Mouse (Mus musculus): ENCODE measurements at regions not wholly inside any gene's neighbourhood (a gene's known extent, or its start where the extent isn't known, plus 50 kb on each side); places are given as distances from the start of the nearest gene placed in this dataset.

DNA sequence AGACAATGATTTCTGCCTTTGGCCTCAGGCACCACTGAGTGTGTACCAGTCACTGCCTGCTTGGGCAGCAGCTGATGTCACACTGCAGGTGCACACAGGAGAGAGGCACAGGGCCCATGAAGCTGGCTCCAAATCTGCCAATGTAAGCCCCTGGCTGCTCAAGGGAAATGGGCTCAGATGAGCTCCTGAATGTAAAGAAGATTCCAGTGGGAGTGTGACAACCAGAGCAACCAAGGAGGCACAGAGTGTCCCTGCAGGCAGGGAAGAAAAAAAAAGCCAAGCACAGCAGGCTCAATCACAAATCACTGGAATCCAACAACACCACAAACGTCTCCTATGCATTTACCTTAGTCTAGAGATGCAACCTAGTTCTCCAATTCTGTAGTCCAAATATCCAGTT is 151.2 kb upstream of the Tox3 start:
- no peak for DNase-seq

DNA sequence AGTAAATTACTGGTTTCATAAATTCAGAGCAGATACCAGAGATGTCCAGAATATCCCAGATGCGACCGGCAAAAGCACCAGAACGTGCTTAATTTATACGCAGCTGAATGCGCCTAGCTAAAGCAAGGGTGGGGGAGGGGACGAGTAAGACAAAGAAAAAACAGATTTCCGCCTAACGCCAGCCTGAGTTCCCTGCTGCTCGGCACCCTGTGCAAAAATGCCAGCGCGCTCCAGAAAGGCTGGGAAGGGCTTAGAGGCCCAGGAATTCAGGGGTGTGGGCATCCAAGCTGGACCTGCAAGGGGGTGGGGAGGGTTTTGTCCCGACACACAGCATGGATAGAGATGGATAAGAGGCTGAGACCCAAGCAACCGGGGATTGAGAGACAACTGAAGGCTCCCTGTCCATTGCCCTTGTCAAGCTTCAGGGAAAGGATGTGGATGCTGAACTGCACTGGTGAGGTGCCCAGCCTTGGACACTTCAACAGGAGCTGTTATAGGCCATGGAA is 148.6 kb upstream of the Tox3 start:
- no peak for DNase-seq

GRCm38 (mm10) chr8:90495943-90496371 is 147.8 kb upstream of the Tox3 start:
- DNase-seq, result no peak

DNA sequence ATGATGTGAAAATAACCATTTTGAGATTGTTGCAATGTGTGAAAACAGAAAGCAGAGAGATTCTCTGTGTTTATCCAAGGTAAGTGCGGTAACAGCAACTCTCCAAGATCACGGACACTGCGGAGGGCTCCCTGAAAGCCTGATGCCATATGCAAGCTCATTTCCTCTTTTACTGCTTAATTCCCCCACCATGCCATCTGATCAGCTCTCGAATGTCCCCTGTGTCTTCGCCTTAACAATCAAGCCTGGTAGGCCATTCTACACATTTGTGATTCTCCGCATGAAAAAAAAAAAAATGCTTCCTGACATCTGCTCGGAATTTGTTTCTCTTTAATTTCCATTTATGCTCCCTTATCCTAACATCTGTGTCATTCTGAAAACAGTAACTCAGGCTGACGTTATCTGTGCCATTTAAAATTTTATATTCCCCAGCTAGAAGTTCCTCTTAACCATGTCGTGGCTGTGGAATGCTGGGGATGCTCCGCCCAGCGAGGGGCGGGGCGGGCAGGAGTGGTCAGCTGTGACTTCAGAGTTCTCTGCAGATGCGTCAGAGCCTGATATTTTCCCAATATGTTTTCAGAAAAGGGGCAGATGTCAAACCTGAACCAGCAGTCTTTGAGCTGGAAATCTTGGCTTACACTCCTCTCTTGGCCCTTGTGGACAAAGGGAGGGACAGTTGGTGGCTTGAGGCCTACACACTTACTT is 144.5 kb upstream of the Tox3 start:
- DNase-seq, result no peak

DNA sequence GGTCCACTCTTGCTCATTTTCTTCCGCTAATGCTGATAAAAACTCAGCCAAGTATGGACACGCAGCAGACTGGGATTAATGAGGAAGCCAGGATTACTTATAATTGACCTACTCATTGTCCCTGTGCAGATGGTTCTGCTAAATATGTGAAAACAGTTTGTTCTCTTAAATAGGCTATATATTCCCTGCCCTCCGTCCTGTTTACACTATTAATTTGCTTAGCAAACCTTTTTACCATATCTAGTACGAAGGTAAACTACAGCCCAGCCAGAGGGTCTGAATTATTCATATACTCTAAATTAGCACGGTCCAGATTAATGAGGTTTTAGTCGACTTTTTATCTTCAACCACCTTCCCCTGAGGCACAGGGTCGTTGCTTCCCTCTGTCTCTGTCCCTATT is 143.5 kb upstream of the Tox3 start:
- DNase-seq, result no peak

- no peak for DNase-seq
Measured at GRCm38 (mm10) chr8:90490734-90491441, 142.7 kb upstream of the Tox3 start.

DNA sequence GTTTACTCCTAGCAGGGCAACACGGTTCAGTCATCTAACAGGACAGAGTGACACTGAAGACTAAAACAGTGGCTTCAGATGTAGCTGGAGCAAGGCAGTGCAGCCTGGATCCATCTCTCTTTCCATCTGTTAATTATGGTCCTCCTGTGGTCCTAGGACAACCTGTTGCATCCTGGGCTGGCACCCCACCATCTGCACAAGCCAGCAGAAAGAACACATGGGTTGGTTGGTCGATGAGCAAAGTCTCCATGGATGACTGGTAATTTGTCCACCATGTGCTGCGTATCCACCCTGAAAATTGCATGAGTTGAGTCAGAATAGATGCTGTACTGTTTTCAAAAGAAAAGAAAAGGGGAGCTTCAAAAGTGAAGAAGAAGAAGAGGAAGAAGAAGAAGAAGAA is 138.4 kb upstream of the Tox3 start:
- DNase-seq, result no peak

DNA sequence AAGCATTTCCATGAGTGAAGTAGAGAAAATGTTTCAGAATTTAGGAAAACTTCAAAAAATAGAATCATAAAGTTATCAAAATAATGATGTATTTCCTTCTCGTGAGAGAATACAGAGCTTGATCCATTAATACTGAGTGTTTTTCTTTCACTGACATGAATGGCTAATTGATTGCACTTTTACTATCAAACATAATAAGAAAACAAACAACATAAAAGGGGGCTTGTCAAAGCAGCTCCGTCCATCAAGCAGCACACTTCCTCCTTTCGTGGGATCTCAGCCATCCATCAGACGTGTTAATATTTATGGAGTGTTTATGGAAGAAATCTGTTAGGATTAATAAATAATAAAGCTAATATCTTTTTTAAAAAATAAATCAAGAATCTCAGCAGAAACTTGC is 130.0 kb upstream of the Tox3 start:
- DNase-seq, result no peak

DNA sequence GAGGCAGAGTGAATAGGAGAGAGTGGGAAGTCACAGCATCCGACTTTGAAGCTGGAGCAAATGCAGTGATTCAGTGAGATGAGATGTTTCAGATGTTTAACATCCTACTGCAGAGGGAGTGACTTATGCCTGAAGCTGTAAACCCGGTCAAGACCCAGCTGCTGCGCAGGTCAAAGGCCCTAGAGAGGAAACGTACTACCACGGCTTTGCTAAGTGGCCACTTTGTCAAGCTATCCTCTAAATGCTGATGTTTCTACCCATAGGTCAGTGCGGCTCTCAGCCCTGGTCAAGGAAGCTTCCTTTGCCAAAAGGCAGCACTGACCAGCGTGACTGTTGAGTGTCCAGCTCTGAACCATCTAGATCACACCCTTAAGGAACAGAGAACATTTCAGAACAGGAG is 125.9 kb upstream of the Tox3 start:
- DNase-seq, result no peak

- no peak for DNase-seq
Measured at GRCm38 (mm10) chr8:90470826-90471225, 122.7 kb upstream of the Tox3 start.

GRCm38 (mm10) chr8:90463708-90464107 is 115.6 kb upstream of the Tox3 start:
- no peak for DNase-seq

GRCm38 (mm10) chr8:90455321-90455720 is 107.2 kb upstream of the Tox3 start:
- no peak for DNase-seq

DNA sequence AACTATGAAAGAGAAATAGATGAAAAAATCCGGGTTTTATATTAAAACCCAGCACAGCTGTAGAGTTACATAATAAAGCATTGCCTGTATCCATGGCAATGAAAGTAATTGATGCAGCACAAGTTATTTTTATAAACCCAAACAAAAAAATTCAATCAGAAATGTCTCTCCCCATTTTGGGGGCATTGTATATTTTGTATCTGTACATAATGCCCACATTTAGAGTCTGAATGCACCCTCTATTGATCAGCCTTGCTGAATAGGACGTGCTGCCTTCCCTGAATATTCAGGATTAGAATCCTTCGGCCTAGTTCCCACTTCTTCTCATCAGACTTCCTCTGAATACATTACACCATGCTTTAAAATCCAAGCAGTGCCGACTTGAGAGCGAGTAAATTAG is 106.0 kb upstream of the Tox3 start:
- no peak for DNase-seq

- no peak for DNase-seq
Measured at GRCm38 (mm10) chr8:90441058-90441851, 93.1 kb upstream of the Tox3 start.

DNA sequence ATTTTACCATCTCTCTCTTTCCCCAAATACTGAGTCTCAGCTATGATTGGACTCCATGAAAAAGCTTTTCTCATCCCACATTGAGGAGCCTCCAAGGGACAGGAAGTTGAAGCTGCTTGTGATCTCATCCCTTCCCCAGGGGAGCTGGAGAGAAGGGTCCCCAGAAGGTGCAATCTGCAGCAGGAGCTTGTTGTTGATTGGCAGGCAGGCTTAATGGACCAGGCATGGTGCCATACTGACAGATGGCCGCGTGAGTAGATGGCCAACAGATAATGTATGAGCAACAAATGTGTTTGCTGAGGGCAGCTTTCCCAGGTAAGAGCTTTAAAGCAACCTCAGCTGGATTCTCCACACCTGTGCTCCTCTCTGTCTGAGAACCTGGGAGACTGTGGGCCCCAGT is 65.9 kb upstream of the Tox3 start:
- no peak for DNase-seq
